Mouse (Mus musculus) spleen, adult 2 months (tissue): ENCODE measurements around the gene Dpp6. TPM values are rescaled to one million over a fixed set of nuclear protein-coding genes. Genes with fewer than 3 reads are reported as not detected.

Experiments
- DNase-seq, 2 experiments: peaks; one replicate each; pipeline versions ENCODE4 v3.0.0 to v3.0.0-alpha.2; 2012 to 2021; ENCODE audit warnings: low spot score in 2 of 2, low read depth in 1 of 2
- H3K27ac ChIP-seq: fragments of 200-500 bp; 2 replicates; pipeline ENCODE4 v1.5.1; 2012; ENCODE audit warnings: low read length, inconsistent platforms; ENCODE audit not compliant: insufficient read depth
- H3K27me3 ChIP-seq: fragments of 200-500 bp; 2 replicates; pipeline ENCODE4 v1.6.1; 2012; ENCODE audit warnings: mild to moderate bottlenecking, moderate library complexity, low read length, inconsistent platforms; ENCODE audit not compliant: control insufficient read depth, insufficient read depth
- H3K36me3 ChIP-seq: fragments of 200-500 bp; 2 replicates; pipeline ENCODE4 v1.6.1; 2012; ENCODE audit warnings: mild to moderate bottlenecking, low read length, inconsistent platforms; ENCODE audit not compliant: control insufficient read depth, insufficient read depth
- H3K4me1 ChIP-seq: fragments of 200-500 bp; 2 replicates; pipeline ENCODE4 v1.6.1; 2011; ENCODE audit warnings: inconsistent platforms; ENCODE audit not compliant: control insufficient read depth, insufficient read depth, insufficient read length
- H3K4me3 ChIP-seq: fragments of 200-500 bp; 2 replicates; pipeline ENCODE4 v1.5.1; 2011; ENCODE audit warnings: mild to moderate bottlenecking, inconsistent platforms; ENCODE audit not compliant: insufficient read depth, insufficient read length; ENCODE audit errors: extremely low read depth
- CTCF ChIP-seq: fragments of 200-500 bp; IDR thresholded peaks from 2 replicates; pipeline ENCODE4 v1.5.1; 2011; ENCODE audit warnings: mild to moderate bottlenecking, inconsistent platforms; ENCODE audit not compliant: insufficient read depth, insufficient read length, insufficient replicate concordance; ENCODE audit errors: extremely low read depth
- POLR2A ChIP-seq: fragments of 200-500 bp; IDR thresholded peaks from 2 replicates; pipeline ENCODE4 v1.6.1; 2011; ENCODE audit warnings: low read depth, low read length, inconsistent platforms
- WGBS: fragments of 180-500 bp; shearing (Covaris S2); methylation state at CpG from one replicate; pipeline ENCODE4 v1.1.7; 2018; 5-methylcytosine and 5-hydroxymethylcytosine counted together
- polyA plus RNA-seq: library from polyadenylated mRNA; depleted of rRNA; stranded (reverse); fragments of >200 nt; gene quantifications from 2 replicates; pipeline ENCODE4 v1.2.3, GENCODE M21; 2012

Gene Dpp6
- polyA plus RNA-seq, 1 experiment, result 0.11 TPM

DNA sequence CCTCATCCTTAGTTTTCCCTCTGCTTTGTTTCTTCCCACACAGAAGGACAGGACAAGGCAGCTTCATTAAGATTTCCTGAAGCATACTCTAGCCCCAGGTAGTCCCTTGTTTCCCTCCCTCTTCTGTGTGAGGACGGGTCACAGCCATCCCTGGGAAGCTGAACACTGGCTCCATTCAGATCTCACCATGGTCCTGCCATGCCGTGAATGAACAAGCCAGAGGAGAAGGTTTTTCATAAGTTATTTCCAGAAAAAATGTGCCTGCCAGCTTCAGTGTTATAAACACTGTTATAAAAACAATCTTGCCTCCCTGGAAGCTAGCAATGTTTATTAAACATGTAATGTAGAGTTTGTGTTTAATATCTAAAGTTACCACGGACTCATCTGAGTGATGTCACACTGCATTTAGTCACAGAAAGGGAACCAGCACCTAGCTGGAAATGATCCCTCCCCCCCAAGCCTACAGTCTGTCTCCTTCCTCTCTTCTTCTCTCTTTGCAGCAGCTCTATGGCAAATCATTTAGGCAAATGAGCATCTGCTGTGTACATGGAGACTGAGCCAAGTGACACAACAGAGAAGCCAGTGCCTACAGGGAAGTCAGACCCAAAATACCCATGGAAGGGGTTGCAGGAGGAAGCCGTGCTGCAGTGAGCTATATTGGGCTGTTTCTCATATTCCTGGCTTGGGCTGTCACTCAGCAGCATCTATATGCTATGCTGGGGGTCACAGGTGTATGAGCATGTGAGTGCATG, 128.3 kb downstream of the Dpp6 start:
- no peaks in the 10 kb centered on the region for H3K36me3 ChIP-seq
- H3K27ac ChIP-seq, result no peak overlapping the region
- DNase-seq, result no peak
- H3K27me3 ChIP-seq, result no peaks in the 10 kb centered on the region
- 59% methylated on average over 4 of the region's 4 CpGs for WGBS
- no peaks in the 10 kb centered on the region for H3K4me1 ChIP-seq
- TF ChIP-seq POLR2A (no peak), CTCF (no peak)
- H3K4me3 ChIP-seq, result no peak overlapping the region

DNA sequence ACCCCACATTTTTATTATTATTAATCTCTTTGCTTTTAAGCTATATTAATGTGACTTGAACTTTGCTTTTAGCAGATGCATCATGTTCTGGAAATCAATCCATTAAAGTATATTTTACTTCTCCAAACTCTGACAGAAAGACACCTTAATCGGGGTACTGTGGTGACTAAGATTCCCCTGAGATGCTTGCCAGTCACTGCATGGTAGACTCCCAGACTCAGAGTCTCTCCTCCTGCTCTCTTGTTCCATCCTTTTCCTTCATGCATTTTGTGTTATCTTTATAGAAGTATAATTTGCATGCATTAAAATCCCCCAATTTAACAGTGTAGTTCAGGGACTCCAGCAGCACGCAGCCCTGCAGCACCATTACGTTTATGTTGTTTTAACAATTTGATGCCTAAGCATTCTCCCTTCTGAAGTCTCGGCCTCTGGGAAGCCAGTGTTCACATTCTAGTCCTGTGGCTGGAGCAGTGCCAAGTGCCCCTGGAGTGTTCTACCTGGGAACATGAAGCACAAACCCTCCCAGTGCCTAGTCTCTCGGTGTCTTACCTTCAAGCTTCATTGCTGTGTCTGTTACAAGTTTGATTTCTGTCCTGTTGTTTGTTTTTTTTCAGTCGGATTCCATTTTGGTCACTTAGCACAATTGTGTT, 153.1 kb downstream of the Dpp6 start:
- WGBS, result 76% methylated on average over 6 of the region's 6 CpGs
- Histone ChIP-seq H3K27ac (no peak overlapping the region), H3K27me3 (no peaks in the 10 kb centered on the region), H3K4me3 (no peak overlapping the region), H3K36me3 (no peaks in the 10 kb centered on the region), H3K4me1 (no peaks in the 10 kb centered on the region)
- DNase-seq, result no peak
- TF ChIP-seq CTCF (no peak), POLR2A (no peak)

DNA sequence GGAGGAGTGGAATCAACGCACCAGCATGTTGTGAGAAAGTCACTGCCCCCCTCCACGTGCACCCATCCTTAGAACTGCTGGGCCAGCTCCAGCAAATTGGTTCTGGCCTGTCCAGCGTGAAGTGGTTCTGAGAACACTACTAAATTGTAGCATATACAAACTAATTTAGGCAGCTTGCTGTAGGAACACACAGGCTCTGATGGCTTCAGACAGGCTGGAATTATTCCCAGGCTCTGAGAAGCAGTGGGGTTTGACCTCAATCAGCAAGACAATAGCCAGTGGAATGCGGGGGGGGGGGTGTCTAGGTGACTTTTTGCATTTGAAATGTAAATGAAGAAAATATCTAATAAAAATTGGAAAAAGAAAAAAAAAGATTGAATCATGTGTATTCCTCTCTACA, 156.2 kb downstream of the Dpp6 start:
- 55% methylated on average over 4 of the region's 4 CpGs for WGBS
- Histone ChIP-seq H3K27me3 (no peaks in the 10 kb centered on the region), H3K4me1 (no peaks in the 10 kb centered on the region), H3K27ac (no peak overlapping the region), H3K36me3 (no peaks in the 10 kb centered on the region), H3K4me3 (no peak overlapping the region)
- TF ChIP-seq POLR2A (no peak), CTCF (no peak)
- no peak for DNase-seq

DNA sequence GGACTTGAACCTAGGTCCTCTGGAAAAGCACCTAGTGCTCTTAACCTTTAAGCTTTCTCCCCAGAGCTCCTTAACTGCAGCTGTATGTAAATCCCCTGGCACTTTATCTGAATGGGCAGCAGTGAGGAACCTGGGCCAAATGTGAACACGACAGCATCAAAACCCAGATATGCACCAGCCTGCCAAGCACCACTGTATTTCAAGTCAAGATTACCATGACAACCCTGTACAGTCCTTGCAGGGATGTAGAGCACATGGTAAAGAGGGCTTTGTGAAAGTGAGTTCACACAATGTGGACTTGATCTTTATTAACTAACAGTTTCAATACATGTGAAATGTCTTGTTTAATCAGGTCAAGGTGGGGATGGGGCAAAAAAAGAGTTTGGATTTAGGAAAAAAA, 162.3 kb downstream of the Dpp6 start:
- H3K27ac ChIP-seq, result no peak overlapping the region
- DNase-seq, result no peak
- TF ChIP-seq POLR2A (no peak), CTCF (no peak)
- WGBS, result 75% methylated on average over 1 of the region's 1 CpGs
- H3K4me1 ChIP-seq, result no peaks in the 10 kb centered on the region
- no peaks in the 10 kb centered on the region for H3K36me3 ChIP-seq
- H3K27me3 ChIP-seq, result no peaks in the 10 kb centered on the region
- H3K4me3 ChIP-seq, result no peak overlapping the region

DNA sequence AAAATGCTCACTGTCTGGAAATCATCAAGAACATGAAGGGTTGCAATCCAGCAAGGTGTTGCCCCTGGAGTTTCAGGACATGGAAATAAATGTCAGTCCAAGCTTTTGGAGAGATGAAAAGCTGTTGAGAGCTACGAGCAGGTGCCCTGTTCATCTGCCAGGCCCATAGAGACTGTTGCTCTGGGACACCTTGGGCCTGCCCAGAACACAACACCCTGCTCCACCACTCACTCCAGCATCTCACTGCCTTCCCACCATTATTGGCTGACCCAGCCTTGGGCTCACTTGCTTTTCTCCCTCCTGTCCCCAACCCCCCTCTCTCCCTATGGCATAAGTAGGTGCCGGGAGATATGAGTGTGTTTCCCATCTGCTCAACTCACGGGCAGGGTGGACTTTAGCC, 162.8 kb downstream of the Dpp6 start:
- DNase-seq, result no peak
- no peak overlapping the region for H3K27ac ChIP-seq
- 82% methylated on average over 3 of the region's 3 CpGs for WGBS

DNA sequence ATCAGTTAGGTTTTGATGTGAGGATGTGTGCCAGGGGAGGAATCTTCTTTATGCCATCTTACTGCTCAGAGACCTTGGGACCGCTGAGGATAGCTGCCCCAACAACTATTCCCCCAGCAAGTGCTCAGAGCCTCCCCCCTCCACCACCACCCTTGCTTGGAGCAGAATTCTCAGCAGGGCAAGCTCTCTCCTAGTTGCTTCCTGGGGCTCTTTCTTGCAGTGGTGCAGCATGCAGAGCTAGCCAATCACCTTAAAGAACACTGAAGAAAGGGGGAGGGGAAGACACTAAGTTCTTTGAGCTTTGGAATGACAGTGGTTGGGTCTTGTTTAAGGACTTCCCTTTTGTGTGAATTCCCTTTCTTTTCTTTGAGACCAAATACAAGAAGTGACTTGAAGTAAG, 168.1 kb downstream of the Dpp6 start:
- H3K27ac ChIP-seq, result no peak overlapping the region
- TF ChIP-seq POLR2A (no peak), CTCF (no peak)
- H3K36me3 ChIP-seq, result no peaks in the 10 kb centered on the region
- H3K4me1 ChIP-seq, result no peaks in the 10 kb centered on the region
- H3K27me3 ChIP-seq, result no peaks in the 10 kb centered on the region
- DNase-seq, result no peak
- no peak overlapping the region for H3K4me3 ChIP-seq
- 15% methylated on average over 1 of the region's 1 CpGs for WGBS

More for the DNA sequence above, 162.8 kb downstream of the Dpp6 start:
- Histone ChIP-seq H3K4me1 (no peaks in the 10 kb centered on the region), H3K27me3 (no peaks in the 10 kb centered on the region), H3K36me3 (no peaks in the 10 kb centered on the region), H3K4me3 (no peak overlapping the region)
- TF ChIP-seq CTCF (no peak), POLR2A (no peak)

DNA sequence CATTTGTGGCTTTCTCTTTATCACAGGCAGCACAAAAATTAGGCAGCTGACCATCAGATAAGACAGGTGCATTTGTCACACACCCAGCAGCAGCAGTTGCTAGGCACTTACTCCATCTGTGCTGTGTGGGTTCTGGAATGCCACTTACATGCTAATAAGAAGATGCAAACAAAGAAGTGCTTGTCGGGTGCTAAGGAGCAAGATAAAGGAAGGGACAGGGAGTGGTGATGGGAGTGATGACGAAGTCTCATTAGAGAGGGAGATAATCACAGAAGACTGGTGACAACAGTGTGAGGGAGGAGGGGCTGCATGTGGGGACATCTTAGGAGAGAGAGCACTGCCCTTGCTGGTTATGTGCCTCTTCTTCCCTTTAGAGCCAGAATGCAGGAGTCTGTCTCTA, 174.6 kb downstream of the Dpp6 start:
- no peak for DNase-seq
- TF ChIP-seq POLR2A (no peak), CTCF (no peak)
- H3K4me3 ChIP-seq, result no peak overlapping the region
- no peaks in the 10 kb centered on the region for H3K36me3 ChIP-seq
- H3K27ac ChIP-seq, result no peak overlapping the region
- no peaks in the 10 kb centered on the region for H3K27me3 ChIP-seq
- 62% methylated on average over 2 of the region's 2 CpGs for WGBS
- H3K4me1 ChIP-seq, result no peaks in the 10 kb centered on the region
